Mouse (Mus musculus): ENCODE data around the gene Spns3. TPM values are rescaled to one million over a fixed set of nuclear protein-coding genes. Genes with fewer than 3 reads are reported as not detected.
"Not testable (repeated sequence)": the region's sequence is repeated elsewhere in the genome, so short reads cannot be mapped to it uniquely, and the experiment has no call there.

Spns3 gene
- total and polyA plus RNA-seq, 3 experiments = 0.11 TPM; not detected in 2

GRCm38 (mm10) chr11:72547181-72547580, 3.1 kb downstream of the Spns3 start:
- no peaks in the 10 kb centered on the region for H3K9me3 ChIP-seq (replicated peaks)
- peaks cover 42% of the 10 kb centered on the region for H3K27me3 ChIP-seq (ENCODE audit: insufficient read depth, low read length)
- no peaks in the 10 kb centered on the region for H3K36me3 ChIP-seq (replicated peaks)
- H3K4me3 ChIP-seq (ENCODE audit: low read depth, low read length) = no peak overlapping the region
- DNase-seq (ENCODE audit: low spot score) (no peak), ATAC-seq (ENCODE audit: extremely low read depth, insufficient number of reproducible peaks, low FRiP score, poor library complexity, severe bottlenecking) (no peak)
- peaks cover 35% of the 10 kb centered on the region for H3K4me1 ChIP-seq (ENCODE audit: insufficient read depth, low read depth, low read length)
- TF ChIP-seq TAL1 (conservative IDR thresholded peaks at IDR 0.05; ENCODE audit: low read depth, low read length) (no peak), GATA1 (IDR thresholded peaks at IDR 0.05; ENCODE audit: borderline replicate concordance, low read length) (no peak), GATA2 (IDR thresholded peaks at IDR 0.05; ENCODE audit: borderline replicate concordance, low read depth, low read length) (no peak), CTCF (IDR thresholded peaks at IDR 0.05; ENCODE audit: low read depth, low read length) (no peak), POLR2AphosphoS5 (IDR thresholded peaks at IDR 0.05; ENCODE audit: insufficient replicate concordance, low read depth, low read length) (no peak)

- DNase-seq (ENCODE audit: low spot score) (no peak), ATAC-seq (ENCODE audit: extremely low read depth, insufficient number of reproducible peaks, low FRiP score, poor library complexity, severe bottlenecking) (no peak)
- Histone ChIP-seq H3K27me3 (ENCODE audit: insufficient read depth, low read length) (peaks cover 42% of the 10 kb centered on the region), H3K9me3 (replicated peaks) (no peaks in the 10 kb centered on the region), H3K4me3 (ENCODE audit: low read depth, low read length) (no peak overlapping the region), H3K4me1 (ENCODE audit: insufficient read depth, low read depth, low read length) (peaks cover 29% of the 10 kb centered on the region), H3K36me3 (replicated peaks) (no peaks in the 10 kb centered on the region)
- TF ChIP-seq GATA2 (IDR thresholded peaks at IDR 0.05; ENCODE audit: borderline replicate concordance, low read depth, low read length) = no peak
- no peak for TF ChIP-seq CTCF (IDR thresholded peaks at IDR 0.05; ENCODE audit: low read depth, low read length)
- TF ChIP-seq POLR2AphosphoS5 (IDR thresholded peaks at IDR 0.05; ENCODE audit: insufficient replicate concordance, low read depth, low read length) = no peak
- TF ChIP-seq TAL1 (conservative IDR thresholded peaks at IDR 0.05; ENCODE audit: low read depth, low read length) = 0 out of 2 replicates have a peak, but pooled peaks have one; percentile 8
- TF ChIP-seq GATA1 (IDR thresholded peaks at IDR 0.05; ENCODE audit: borderline replicate concordance, low read length) = no peak
Measured at GRCm38 (mm10) chr11:72544716-72545115, 5.6 kb downstream of the Spns3 start.

- not testable (repeated sequence) for H3K36me3 ChIP-seq (replicated peaks); H3K9me3 ChIP-seq (replicated peaks); H3K4me3 ChIP-seq (ENCODE audit: low read depth, low read length); ATAC-seq (ENCODE audit: extremely low read depth, insufficient number of reproducible peaks, low FRiP score, poor library complexity, severe bottlenecking); DNase-seq (ENCODE audit: low spot score)
- Histone ChIP-seq H3K27me3 (ENCODE audit: insufficient read depth, low read length) (peaks cover 41% of the 10 kb centered on the region), H3K4me1 (ENCODE audit: insufficient read depth, low read depth, low read length) (peaks cover 29% of the 10 kb centered on the region)
Measured at GRCm38 (mm10) chr11:72543692-72544091, 6.6 kb downstream of the Spns3 start.

GRCm38 (mm10) chr11:72542586-72542985, 7.7 kb downstream of the Spns3 start:
- DNase-seq (ENCODE audit: low spot score) (no peak), ATAC-seq (ENCODE audit: extremely low read depth, insufficient number of reproducible peaks, low FRiP score, poor library complexity, severe bottlenecking) (no peak)
- peaks cover 29% of the 10 kb centered on the region for H3K4me1 ChIP-seq (ENCODE audit: insufficient read depth, low read depth, low read length)
- no peak overlapping the region for H3K4me3 ChIP-seq (ENCODE audit: low read depth, low read length)
- no peaks in the 10 kb centered on the region for H3K36me3 ChIP-seq (replicated peaks)
- H3K27me3 ChIP-seq (ENCODE audit: insufficient read depth, low read length) = peaks cover 41% of the 10 kb centered on the region
- no peaks in the 10 kb centered on the region for H3K9me3 ChIP-seq (replicated peaks)
- TF ChIP-seq TAL1 (conservative IDR thresholded peaks at IDR 0.05; ENCODE audit: low read depth, low read length) (no peak), GATA2 (IDR thresholded peaks at IDR 0.05; ENCODE audit: borderline replicate concordance, low read depth, low read length) (no peak), POLR2AphosphoS5 (IDR thresholded peaks at IDR 0.05; ENCODE audit: insufficient replicate concordance, low read depth, low read length) (no peak)

- Histone ChIP-seq H3K27me3 (ENCODE audit: insufficient read depth, low read length) (peaks cover 42% of the 10 kb centered on the region), H3K4me3 (ENCODE audit: low read depth, low read length) (no peak overlapping the region), H3K36me3 (replicated peaks) (no peaks in the 10 kb centered on the region), H3K4me1 (ENCODE audit: insufficient read depth, low read depth, low read length) (peaks cover 23% of the 10 kb centered on the region), H3K9me3 (replicated peaks) (no peaks in the 10 kb centered on the region)
- no peak for ATAC-seq (ENCODE audit: extremely low read depth, insufficient number of reproducible peaks, low FRiP score, poor library complexity, severe bottlenecking)
- TF ChIP-seq GATA1 (IDR thresholded peaks at IDR 0.05; ENCODE audit: borderline replicate concordance, low read length) (no peak), CTCF (IDR thresholded peaks at IDR 0.05; ENCODE audit: low read depth, low read length) (no peak)
- no peak for DNase-seq (ENCODE audit: low spot score)
Measured at GRCm38 (mm10) chr11:72541928-72542327, 8.4 kb downstream of the Spns3 start.

- H3K9me3 ChIP-seq (replicated peaks) = peaks cover 2% of the 10 kb centered on the region
- DNase-seq (ENCODE audit: low spot score) (no peak), ATAC-seq (ENCODE audit: extremely low read depth, insufficient number of reproducible peaks, low FRiP score, poor library complexity, severe bottlenecking) (no peak)
- no peak overlapping the region for H3K4me3 ChIP-seq (ENCODE audit: low read depth, low read length)
- H3K27me3 ChIP-seq (ENCODE audit: insufficient read depth, low read length) = peaks cover 51% of the 10 kb centered on the region
- no peaks in the 10 kb centered on the region for H3K36me3 ChIP-seq (replicated peaks)
- TF ChIP-seq GATA2 (IDR thresholded peaks at IDR 0.05; ENCODE audit: borderline replicate concordance, low read depth, low read length) = no peak
- TF ChIP-seq POLR2AphosphoS5 (IDR thresholded peaks at IDR 0.05; ENCODE audit: insufficient replicate concordance, low read depth, low read length) = no peak
- TF ChIP-seq GATA1 (IDR thresholded peaks at IDR 0.05; ENCODE audit: borderline replicate concordance, low read length) = no peak
- peaks cover 14% of the 10 kb centered on the region for H3K4me1 ChIP-seq (ENCODE audit: insufficient read depth, low read depth, low read length)
Measured at GRCm38 (mm10) chr11:72540437-72540836, 9.9 kb downstream of the Spns3 start.

- no peak for DNase-seq (ENCODE audit: low spot score)
Measured at GRCm38 (mm10) chr11:72538811-72539210, 11.5 kb downstream of the Spns3 start.

More at GRCm38 (mm10) chr11:72538811-72539210, 11.5 kb downstream of the Spns3 start:
- no peaks in the 10 kb centered on the region for H3K36me3 ChIP-seq (replicated peaks)
- TF ChIP-seq GATA1 (IDR thresholded peaks at IDR 0.05; ENCODE audit: borderline replicate concordance, low read length) (no peak), CTCF (IDR thresholded peaks at IDR 0.05; ENCODE audit: low read depth, low read length) (no peak), GATA2 (IDR thresholded peaks at IDR 0.05; ENCODE audit: borderline replicate concordance, low read depth, low read length) (no peak), TAL1 (conservative IDR thresholded peaks at IDR 0.05; ENCODE audit: low read depth, low read length) (no peak), POLR2AphosphoS5 (IDR thresholded peaks at IDR 0.05; ENCODE audit: insufficient replicate concordance, low read depth, low read length) (no peak)
- H3K27me3 ChIP-seq (ENCODE audit: insufficient read depth, low read length) = peaks cover 59% of the 10 kb centered on the region
- no peak for ATAC-seq (ENCODE audit: extremely low read depth, insufficient number of reproducible peaks, low FRiP score, poor library complexity, severe bottlenecking)
- H3K9me3 ChIP-seq (replicated peaks) = peaks cover 4% of the 10 kb centered on the region
- H3K4me1 ChIP-seq (ENCODE audit: insufficient read depth, low read depth, low read length) = peaks cover 2% of the 10 kb centered on the region; the same call in 1 of the 2 replicates
- no peak overlapping the region for H3K4me3 ChIP-seq (ENCODE audit: low read depth, low read length)
